Mouse (Mus musculus) olfactory bulb, adult 2 months (tissue): Measurements from ENCODE around the gene Vmn1r15. TPM values are rescaled to one million over a fixed set of nuclear protein-coding genes. Genes with fewer than 3 reads are reported as not detected.

Experiments used
- H3K27ac ChIP-seq: fragments of 200-500 bp; 2 replicates; pipeline ENCODE4 v1.5.1; 2012; ENCODE audit warnings: low read depth, low read length; ENCODE audit not compliant: insufficient read depth
- H3K4me1 ChIP-seq: fragments of 200-500 bp; 2 replicates; pipeline ENCODE4 v1.6.1; 2012; ENCODE audit warnings: low read length; ENCODE audit not compliant: control insufficient read depth, insufficient read depth
- H3K4me3 ChIP-seq: fragments of 200-500 bp; 2 replicates; pipeline ENCODE4 v1.5.1; 2012; ENCODE audit warnings: mild to moderate bottlenecking, low read depth, low read length, moderate library complexity; ENCODE audit not compliant: insufficient read depth
- CTCF ChIP-seq: fragments of 200-500 bp; IDR thresholded peaks from 2 replicates; pipeline ENCODE4 v1.5.1; 2012; ENCODE audit warnings: low read depth, mild to moderate bottlenecking, low read length, moderate library complexity; ENCODE audit not compliant: insufficient read depth
- POLR2A ChIP-seq: fragments of 200-500 bp; IDR thresholded peaks from 2 replicates; pipeline ENCODE4 v1.6.1; 2012; ENCODE audit warnings: mild to moderate bottlenecking, low read depth, low read length, moderate library complexity; ENCODE audit not compliant: insufficient read depth
- WGBS: fragments of 180-500 bp; shearing (Covaris S2); methylation state at CpG from one replicate; pipeline ENCODE4 v1.1.7; 2018; 5-methylcytosine and 5-hydroxymethylcytosine counted together
- polyA plus RNA-seq: library from polyadenylated mRNA; stranded (reverse); fragments of >200 nt; gene quantifications from 2 replicates; pipeline ENCODE4 v1.2.4, GENCODE M21; 2012; ENCODE audit warnings: low replicate concordance; ENCODE audit not compliant: missing spikeins, insufficient read depth, insufficient read length

Gene Vmn1r15
- polyA plus RNA-seq, result not detected in 2 replicates

- whole genome bisulfite sequencing, result 86% methylated on average over 1 of the region's 1 CpGs
- no peak for TF ChIP-seq CTCF
- TF ChIP-seq POLR2A, result no peak
- Histone ChIP-seq H3K4me3 (no peak within 1 kb of the TSS), H3K4me1 (no peaks in the 10 kb centered on the region), H3K27ac (no peak within 1 kb of the TSS)
Observed at GRCm38 (mm10) chr6:57257652-57258051, at the start of gene Vmn1r15. TSS of gene Vmn1r15 (plus strand) at chr6:57257952.

GRCm38 (mm10) chr6:57231386-57231785 is 26.4 kb upstream of the Vmn1r15 start, which contains the start of gene Vmn1r14:
TSS of gene Vmn1r14 (plus strand) at chr6:57231686.
- WGBS, result 97% methylated on average over 3 of the region's 3 CpGs
- TF ChIP-seq POLR2A (no peak), CTCF (no peak)
- H3K4me1 ChIP-seq, result no peaks in the 10 kb centered on the region
- no peak within 1 kb of the TSS for H3K4me3 ChIP-seq
- no peak within 1 kb of the TSS for H3K27ac ChIP-seq

- Histone ChIP-seq H3K4me3 (no peak overlapping the region), H3K27ac (no peak overlapping the region), H3K4me1 (no peaks in the 10 kb centered on the region)
- WGBS, result 95% methylated on average over 2 of the region's 2 CpGs
- TF ChIP-seq POLR2A (no peak), CTCF (no peak)
Observed at GRCm38 (mm10) chr6:57260990-57261389, 3.2 kb downstream of the Vmn1r15 start.

GRCm38 (mm10) chr6:57271881-57272280 is 14.1 kb downstream of the Vmn1r15 start:
- 71% methylated on average over 3 of the region's 3 CpGs for WGBS
- TF ChIP-seq POLR2A, result no peak
- TF ChIP-seq CTCF, result no peak
- Histone ChIP-seq H3K27ac (no peak overlapping the region), H3K4me3 (no peak overlapping the region), H3K4me1 (no peaks in the 10 kb centered on the region)

- TF ChIP-seq CTCF (no peak), POLR2A (no peak)
- Histone ChIP-seq H3K4me3 (no peak overlapping the region), H3K27ac (no peak overlapping the region), H3K4me1 (no peaks in the 10 kb centered on the region)
Observed at GRCm38 (mm10) chr6:57272517-57272916, 14.8 kb downstream of the Vmn1r15 start.

GRCm38 (mm10) chr6:57278952-57279351 is 21.2 kb downstream of the Vmn1r15 start:
- no peak overlapping the region for H3K27ac ChIP-seq
- TF ChIP-seq POLR2A, result no peak
- no peak for TF ChIP-seq CTCF
- H3K4me1 ChIP-seq, result no peaks in the 10 kb centered on the region
- H3K4me3 ChIP-seq, result no peak overlapping the region

Other genes starting within 250 kb of the Vmn1r15 start
- gene Vmn1r7, start 232.6 kb upstream of the Vmn1r15 start, polyA plus RNA-seq, result not detected in 2 replicates
- gene Vmn1r8, start 225.7 kb upstream of the Vmn1r15 start, polyA plus RNA-seq, result not detected in 2 replicates
- gene Vmn1r9, start 191.2 kb upstream of the Vmn1r15 start, polyA plus RNA-seq, result not detected in 2 replicates
- not detected in 2 replicates for gene Vmn1r10, start 148.5 kb upstream of the Vmn1r15 start, polyA plus RNA-seq
- gene Vmn1r11, start 124.5 kb upstream of the Vmn1r15 start, polyA plus RNA-seq, result not detected in 2 replicates
- not detected in 2 replicates for gene Vmn1r12, start 101.0 kb upstream of the Vmn1r15 start, polyA plus RNA-seq
- not detected in 2 replicates for gene Vmn1r13, start 54.7 kb upstream of the Vmn1r15 start, polyA plus RNA-seq
- not detected in 2 replicates for gene Vmn1r14, start 26.3 kb upstream of the Vmn1r15 start, polyA plus RNA-seq
- not detected in 2 replicates for gene Vmn1r16, start 71.5 kb downstream of the Vmn1r15 start, polyA plus RNA-seq
- gene Vmn1r17, start 105.8 kb downstream of the Vmn1r15 start, polyA plus RNA-seq, result not detected in 2 replicates
- not detected in 2 replicates for gene Vmn1r18, start 137.8 kb downstream of the Vmn1r15 start, polyA plus RNA-seq
- gene Vmn1r19, start 145.8 kb downstream of the Vmn1r15 start, polyA plus RNA-seq, result not detected in 2 replicates
- not detected in 2 replicates for gene Vmn1r20, start 171.0 kb downstream of the Vmn1r15 start, polyA plus RNA-seq